Mouse (Mus musculus): ENCODE data around the gene Ssh2. TPM values are rescaled to one million over a fixed set of nuclear protein-coding genes. Genes with fewer than 3 reads are reported as not detected.

Gene Ssh2
- polyA plus RNA-seq, 1 experiment = 6.1 TPM

GRCm38 (mm10) chr11:77348142-77348741 lies 132.2 kb downstream of the Ssh2 start:
- H3K27ac ChIP-seq (ENCODE audit: insufficient read depth, low read depth, low read length) = peak overlapping the region; percentile 13; the same call in 1 of the 2 replicates

GRCm38 (mm10) chr11:77348985-77349384 lies 132.9 kb downstream of the Ssh2 start:
- no peaks in the 10 kb centered on the region for H3K27me3 ChIP-seq (replicated peaks; ENCODE audit: control insufficient read depth, insufficient read depth, low read length)
- no peaks in the 10 kb centered on the region; the same call in 1 of the 2 replicates for H3K4me1 ChIP-seq (ENCODE audit: control insufficient read depth, insufficient read depth, low read length)
- TF ChIP-seq CTCF (conservative IDR thresholded peaks at IDR 0.05; ENCODE audit: insufficient read depth, insufficient read length, low read depth, low read length) (no peak), POLR2A (IDR thresholded peaks at IDR 0.05; ENCODE audit: low read depth, low read length) (no peak)
- H3K36me3 ChIP-seq (ENCODE audit: control insufficient read depth, insufficient read depth, low read length) = no peaks in the 10 kb centered on the region
- no peak overlapping the region for H3K27ac ChIP-seq (ENCODE audit: insufficient read depth, low read depth, low read length)
- DNase-seq = no peak
- 40% methylated on average over 6 of the region's 6 CpGs for WGBS
- H3K4me3 ChIP-seq (ENCODE audit: insufficient read depth, low read depth, low read length) = peak overlapping the region; percentile 16

More at GRCm38 (mm10) chr11:77348142-77348741, 132.2 kb downstream of the Ssh2 start:
- Histone ChIP-seq H3K27me3 (replicated peaks; ENCODE audit: control insufficient read depth, insufficient read depth, low read length) (no peaks in the 10 kb centered on the region), H3K4me1 (ENCODE audit: control insufficient read depth, insufficient read depth, low read length) (no peaks in the 10 kb centered on the region; the same call in 1 of the 2 replicates), H3K4me3 (ENCODE audit: insufficient read depth, low read depth, low read length) (peak overlapping the region; percentile 87), H3K36me3 (ENCODE audit: control insufficient read depth, insufficient read depth, low read length) (no peaks in the 10 kb centered on the region)
- peak; percentile 93 for DNase-seq
- 1% methylated on average over 54 of the region's 54 CpGs for WGBS
- TF ChIP-seq CTCF (conservative IDR thresholded peaks at IDR 0.05; ENCODE audit: insufficient read depth, insufficient read length, low read depth, low read length) (no peak), POLR2A (IDR thresholded peaks at IDR 0.05; ENCODE audit: low read depth, low read length) (no peak)

GRCm38 (mm10) chr11:77349698-77350097 lies 133.6 kb downstream of the Ssh2 start:
- TF ChIP-seq POLR2A (IDR thresholded peaks at IDR 0.05; ENCODE audit: low read depth, low read length) (no peak), CTCF (conservative IDR thresholded peaks at IDR 0.05; ENCODE audit: insufficient read depth, insufficient read length, low read depth, low read length) (no peak)
- H3K27me3 ChIP-seq (replicated peaks; ENCODE audit: control insufficient read depth, insufficient read depth, low read length) = no peaks in the 10 kb centered on the region
- H3K4me3 ChIP-seq (ENCODE audit: insufficient read depth, low read depth, low read length) = no peak overlapping the region
- no peaks in the 10 kb centered on the region for H3K36me3 ChIP-seq (ENCODE audit: control insufficient read depth, insufficient read depth, low read length)
- no peaks in the 10 kb centered on the region; the same call in 1 of the 2 replicates for H3K4me1 ChIP-seq (ENCODE audit: control insufficient read depth, insufficient read depth, low read length)
- H3K27ac ChIP-seq (ENCODE audit: insufficient read depth, low read depth, low read length) = no peak overlapping the region
- 91% methylated on average over 2 of the region's 2 CpGs for WGBS
- DNase-seq = no peak

GRCm38 (mm10) chr11:77355055-77355454 lies 139.0 kb downstream of the Ssh2 start:
- no peaks in the 10 kb centered on the region for H3K4me1 ChIP-seq (ENCODE audit: control insufficient read depth, insufficient read depth, low read length)
- no peaks in the 10 kb centered on the region for H3K36me3 ChIP-seq (ENCODE audit: control insufficient read depth, insufficient read depth, low read length)
- H3K27ac ChIP-seq (ENCODE audit: insufficient read depth, low read depth, low read length) = no peak overlapping the region
- H3K27me3 ChIP-seq (replicated peaks; ENCODE audit: control insufficient read depth, insufficient read depth, low read length) = no peaks in the 10 kb centered on the region
- DNase-seq = no peak
- no peak overlapping the region for H3K4me3 ChIP-seq (ENCODE audit: insufficient read depth, low read depth, low read length)
- TF ChIP-seq POLR2A (IDR thresholded peaks at IDR 0.05; ENCODE audit: low read depth, low read length) = no peak
- 78% methylated on average over 3 of the region's 3 CpGs for WGBS

GRCm38 (mm10) chr11:77357839-77358238 lies 141.8 kb downstream of the Ssh2 start:
- no peak for DNase-seq
- H3K27me3 ChIP-seq (replicated peaks; ENCODE audit: control insufficient read depth, insufficient read depth, low read length) = no peaks in the 10 kb centered on the region
- H3K36me3 ChIP-seq (ENCODE audit: control insufficient read depth, insufficient read depth, low read length) = no peaks in the 10 kb centered on the region
- no peak overlapping the region for H3K27ac ChIP-seq (ENCODE audit: insufficient read depth, low read depth, low read length)
- TF ChIP-seq POLR2A (IDR thresholded peaks at IDR 0.05; ENCODE audit: low read depth, low read length) (no peak), CTCF (conservative IDR thresholded peaks at IDR 0.05; ENCODE audit: insufficient read depth, insufficient read length, low read depth, low read length) (no peak)
- no peaks in the 10 kb centered on the region for H3K4me1 ChIP-seq (ENCODE audit: control insufficient read depth, insufficient read depth, low read length)
- 96% methylated on average over 1 of the region's 1 CpGs for WGBS
- no peak overlapping the region for H3K4me3 ChIP-seq (ENCODE audit: insufficient read depth, low read depth, low read length)

GRCm38 (mm10) chr11:77363476-77363875 lies 147.4 kb downstream of the Ssh2 start:
- DNase-seq = no peak
- 73% methylated on average over 2 of the region's 2 CpGs for WGBS
- Histone ChIP-seq H3K27me3 (replicated peaks; ENCODE audit: control insufficient read depth, insufficient read depth, low read length) (no peaks in the 10 kb centered on the region), H3K36me3 (ENCODE audit: control insufficient read depth, insufficient read depth, low read length) (no peaks in the 10 kb centered on the region), H3K27ac (ENCODE audit: insufficient read depth, low read depth, low read length) (no peak overlapping the region), H3K4me3 (ENCODE audit: insufficient read depth, low read depth, low read length) (no peak overlapping the region), H3K4me1 (ENCODE audit: control insufficient read depth, insufficient read depth, low read length) (no peaks in the 10 kb centered on the region)
- TF ChIP-seq CTCF (conservative IDR thresholded peaks at IDR 0.05; ENCODE audit: insufficient read depth, insufficient read length, low read depth, low read length) = no peak
- no peak for TF ChIP-seq POLR2A (IDR thresholded peaks at IDR 0.05; ENCODE audit: low read depth, low read length)

- no peak for TF ChIP-seq POLR2A (IDR thresholded peaks at IDR 0.05; ENCODE audit: low read depth, low read length)
- TF ChIP-seq CTCF (conservative IDR thresholded peaks at IDR 0.05; ENCODE audit: insufficient read depth, insufficient read length, low read depth, low read length) = no peak
- no peaks in the 10 kb centered on the region for H3K27me3 ChIP-seq (replicated peaks; ENCODE audit: control insufficient read depth, insufficient read depth, low read length)
- no peak overlapping the region for H3K27ac ChIP-seq (ENCODE audit: insufficient read depth, low read depth, low read length)
- 19% methylated on average over 1 of the region's 1 CpGs for WGBS
- DNase-seq = no peak
- no peaks in the 10 kb centered on the region for H3K36me3 ChIP-seq (ENCODE audit: control insufficient read depth, insufficient read depth, low read length)
- H3K4me3 ChIP-seq (ENCODE audit: insufficient read depth, low read depth, low read length) = no peak overlapping the region
- no peaks in the 10 kb centered on the region for H3K4me1 ChIP-seq (ENCODE audit: control insufficient read depth, insufficient read depth, low read length)
These were observed 148.3 kb downstream of the Ssh2 start for GRCm38 (mm10) chr11:77364376-77364775.

Measured in kidney, adult 2 months (tissue).